Mouse (Mus musculus) c-Kit-positive CD71-negative TER-119-negative erythroid progenitor cells, embryonic 14.5 days (primary cell): ENCODE results near the gene Auh.

Experiments used
- DNase-seq: peaks from one replicate; pipeline ENCODE4 v3.0.0-alpha.2; 2013; ENCODE audit warnings: low read depth

Gene Auh

GRCm38 (mm10) chr13:52929209-52930171, at the start of gene Auh:
Gene Auh, minus strand, starts transcription at chr13:52929681.
- DNase-seq = peak; percentile 84

DNA sequence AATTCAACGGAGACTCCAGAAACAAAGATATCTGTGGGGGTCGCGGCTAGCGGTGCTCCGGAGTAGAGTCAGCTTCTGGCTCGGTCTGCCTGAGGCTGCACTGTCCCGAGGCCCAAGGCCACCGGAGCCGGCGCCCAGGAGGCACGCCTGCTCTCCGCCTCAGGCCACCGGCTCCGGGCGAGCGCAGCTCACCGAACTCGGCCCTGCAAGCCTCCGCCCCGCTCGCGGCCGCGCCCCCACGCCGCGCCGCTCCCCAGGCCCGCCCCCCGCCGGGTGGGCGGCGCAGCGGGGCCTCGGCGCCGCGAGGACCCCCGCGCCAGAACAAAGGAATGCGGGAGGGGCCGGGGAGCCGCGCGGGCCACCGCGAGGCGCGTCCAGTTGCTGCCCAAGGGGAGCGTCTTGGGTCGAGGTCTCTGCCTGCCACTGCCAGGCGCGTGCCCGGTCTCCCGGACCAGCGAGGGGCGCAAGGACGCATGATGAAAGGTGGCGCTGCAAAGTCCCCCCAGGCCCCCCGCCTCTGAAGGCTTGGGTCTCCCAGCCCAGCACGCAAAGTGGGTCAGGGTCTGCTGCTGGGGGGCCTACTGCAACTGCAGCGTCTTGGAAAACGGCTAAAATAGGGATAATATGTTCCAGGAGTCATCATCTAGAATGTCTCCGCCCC, 49.0 kb upstream of the Auh start:
- no peak for DNase-seq

- DNase-seq = no peak
These were observed 48.3 kb upstream of the Auh start for GRCm38 (mm10) chr13:52977757-52978156.

GRCm38 (mm10) chr13:52977221-52977609, 47.7 kb upstream of the Auh start:
- DNase-seq = no peak

GRCm38 (mm10) chr13:52976510-52977220, 47.2 kb upstream of the Auh start:
- no peak for DNase-seq

DNA sequence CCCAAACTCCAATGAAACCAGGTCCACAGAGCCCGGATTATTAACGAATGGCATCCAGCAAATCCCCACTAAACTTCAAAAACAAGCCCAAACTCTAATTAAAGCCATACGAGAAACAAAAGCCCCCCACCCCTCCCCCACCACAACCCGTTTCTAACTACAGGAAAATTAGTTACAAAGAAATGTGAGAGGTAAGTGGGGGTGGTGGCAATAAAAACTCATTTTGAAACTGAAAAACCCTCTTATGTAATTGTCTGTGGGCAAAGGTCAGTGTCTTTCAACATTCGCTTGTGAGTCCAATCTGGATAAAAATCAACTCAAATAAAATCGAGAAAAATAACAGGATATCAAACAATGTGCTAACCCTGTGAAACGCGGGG, 46.6 kb upstream of the Auh start:
- DNase-seq = no peak

- DNase-seq = no peak
These were observed 45.2 kb upstream of the Auh start for GRCm38 (mm10) chr13:52974676-52975075.

DNA sequence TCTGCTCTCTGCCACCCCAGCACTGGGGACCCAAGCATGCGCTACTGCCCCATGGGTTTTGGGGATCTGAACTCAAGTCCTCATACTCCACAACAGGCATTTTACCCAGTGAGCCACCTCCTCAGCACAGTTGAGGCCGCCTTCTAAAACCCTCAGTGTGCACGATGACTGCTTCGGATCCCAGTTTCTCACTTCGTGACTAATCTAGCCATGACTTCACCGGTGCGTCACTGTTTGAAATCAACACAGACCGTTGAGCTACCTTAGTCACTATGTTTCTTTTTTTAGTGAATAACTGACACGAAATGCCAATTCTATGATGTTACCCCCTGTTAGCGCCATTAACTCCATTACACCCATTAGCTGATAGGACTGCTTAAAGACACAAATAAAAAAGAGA, 43.9 kb upstream of the Auh start:
- no peak for DNase-seq

DNA sequence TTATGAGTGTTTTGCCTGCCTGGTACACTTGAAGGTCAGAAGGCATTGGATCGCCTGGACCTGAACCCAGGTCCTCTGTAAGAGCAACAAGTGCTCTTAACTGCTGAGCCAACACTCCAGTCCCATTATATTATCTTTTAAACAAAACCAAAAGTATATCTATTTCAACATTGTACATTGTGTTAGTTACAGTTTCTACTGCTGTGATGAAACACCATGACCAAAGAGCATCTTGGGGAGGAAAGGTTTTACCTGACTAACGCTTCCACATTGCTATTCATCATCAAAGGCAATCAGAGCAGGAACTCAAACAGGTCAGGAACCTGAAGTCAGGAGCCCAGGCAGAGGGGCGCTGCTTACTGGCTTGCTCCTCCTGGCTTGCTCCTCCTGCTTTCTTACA, 43.1 kb upstream of the Auh start:
- no peak for DNase-seq

DNA sequence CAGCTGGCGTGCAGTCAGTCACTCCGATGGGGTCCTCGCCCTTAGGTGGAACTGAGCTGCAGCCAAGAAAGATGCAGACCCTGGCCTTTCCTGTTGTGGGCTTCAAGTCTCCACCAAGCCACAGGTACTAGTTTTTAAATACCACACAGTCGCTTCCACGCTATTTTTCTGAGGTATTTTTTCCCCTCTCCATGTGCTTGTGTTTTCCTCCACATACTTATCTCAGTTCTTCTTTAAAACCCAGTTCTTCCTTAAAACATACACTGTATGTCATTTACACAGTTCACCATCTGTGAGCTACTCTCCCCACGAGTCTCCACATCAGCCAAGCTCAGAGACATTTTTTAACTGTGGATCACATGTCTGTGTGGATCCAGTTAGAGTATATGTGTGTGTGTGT, 41.4 kb upstream of the Auh start:
- no peak for DNase-seq

DNA sequence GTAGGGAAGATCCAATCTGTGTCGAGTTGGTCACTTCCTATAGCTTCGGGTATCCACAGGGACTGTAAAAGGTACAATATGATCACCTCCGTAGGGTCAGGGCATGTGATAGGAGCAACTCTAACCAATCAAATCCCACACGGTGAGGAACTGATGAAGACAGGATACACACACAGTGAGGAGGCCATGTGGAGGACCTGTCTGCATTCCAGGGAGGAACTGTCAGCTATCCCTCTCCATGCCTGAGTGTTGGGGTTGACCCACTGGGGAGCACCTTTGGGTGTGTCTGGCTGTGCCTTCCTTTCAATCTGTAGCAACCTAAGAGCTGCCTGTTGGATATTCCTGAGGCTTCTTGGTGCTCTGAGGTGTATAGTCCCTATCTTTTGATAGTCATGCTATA, 33.4 kb upstream of the Auh start:
- no peak for DNase-seq

GRCm38 (mm10) chr13:52962361-52962760, 32.9 kb upstream of the Auh start:
- DNase-seq = no peak

DNA sequence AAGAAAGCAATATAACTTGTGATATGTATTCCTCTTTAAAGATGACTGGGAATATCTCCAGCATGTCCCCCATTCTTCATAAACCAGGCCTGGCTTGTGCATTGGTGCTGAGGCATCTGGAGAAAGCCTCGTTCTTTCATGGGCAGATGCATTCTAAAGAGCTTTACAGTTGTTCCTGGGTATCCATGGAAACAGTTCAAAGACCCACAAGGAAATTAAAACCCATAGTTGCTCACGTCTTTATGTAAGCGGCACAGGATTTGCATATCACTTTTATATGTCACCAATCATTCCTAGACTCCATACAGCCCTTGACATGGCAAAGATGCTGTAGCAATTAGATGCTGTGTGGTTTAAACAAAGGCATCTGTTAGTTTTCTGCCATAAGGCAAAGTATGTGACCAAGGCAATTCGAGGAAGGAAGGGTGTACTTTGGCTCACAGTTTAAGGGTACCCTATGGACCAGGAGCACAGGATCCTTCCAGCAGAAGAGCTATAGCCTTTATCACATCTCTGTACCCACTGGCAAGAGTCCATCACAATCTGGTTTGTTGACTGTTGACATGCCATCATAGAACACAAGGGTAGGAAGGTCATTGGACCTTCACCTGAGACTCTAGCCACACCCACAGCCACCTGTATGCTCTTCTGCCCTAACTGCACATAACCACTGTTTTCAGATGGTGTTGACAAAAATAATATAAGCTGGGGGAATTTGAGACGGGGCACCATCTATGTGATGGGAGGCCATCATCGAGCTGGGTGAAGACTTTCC, 24.5 kb upstream of the Auh start:
- no peak for DNase-seq

- no peak for DNase-seq
These were observed 19.7 kb upstream of the Auh start for GRCm38 (mm10) chr13:52949211-52949610.

GRCm38 (mm10) chr13:52947545-52947944, 18.1 kb upstream of the Auh start:
- no peak for DNase-seq

GRCm38 (mm10) chr13:52945769-52946168, 16.3 kb upstream of the Auh start:
- DNase-seq = no peak

GRCm38 (mm10) chr13:52944116-52944515, 14.6 kb upstream of the Auh start:
- no peak for DNase-seq

GRCm38 (mm10) chr13:52942876-52943388, 13.5 kb upstream of the Auh start:
- DNase-seq = no peak

DNA sequence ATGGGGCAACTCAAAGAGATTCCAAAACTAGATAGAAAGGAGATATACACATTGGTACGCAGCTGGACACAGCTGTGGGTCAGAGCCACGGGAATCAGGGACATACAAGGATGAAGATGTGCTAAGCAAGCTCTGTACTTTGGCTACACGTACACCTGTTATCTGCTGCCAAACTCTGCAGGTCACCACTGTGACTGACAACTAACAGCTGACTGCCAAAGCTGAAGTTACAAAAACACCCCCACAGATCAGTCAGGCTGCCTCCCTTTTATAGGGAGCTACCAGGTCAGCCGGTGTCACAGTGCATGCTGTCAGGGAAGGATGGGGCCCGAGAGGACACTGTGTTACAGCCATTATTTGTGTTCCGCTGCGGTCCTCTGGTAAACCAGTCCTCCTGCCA, 11.5 kb upstream of the Auh start:
- DNase-seq = no peak

DNA sequence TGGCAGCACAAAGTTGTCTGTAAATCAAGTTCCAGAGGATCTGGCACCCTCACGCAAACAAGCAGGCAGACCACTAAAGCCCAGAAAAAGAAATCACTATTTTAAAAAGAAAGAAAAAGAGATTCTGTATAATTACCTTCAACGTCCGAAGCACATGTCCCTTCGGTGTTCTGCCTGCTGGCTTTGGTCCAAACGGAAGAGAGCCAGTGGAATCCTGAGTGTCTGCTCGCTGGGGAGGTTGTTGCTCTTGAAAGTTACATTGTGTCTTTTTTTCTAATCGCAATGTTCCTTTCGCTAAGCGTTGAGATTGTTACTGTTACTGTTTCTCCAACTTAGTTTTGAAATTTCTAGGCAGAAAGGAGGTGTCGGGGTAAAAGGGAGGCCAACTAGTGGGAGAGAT, 1.1 kb upstream of the Auh start:
- no peak for DNase-seq

GRCm38 (mm10) chr13:52928392-52928791, 1.1 kb downstream of the Auh start:
- no peak for DNase-seq

DNA sequence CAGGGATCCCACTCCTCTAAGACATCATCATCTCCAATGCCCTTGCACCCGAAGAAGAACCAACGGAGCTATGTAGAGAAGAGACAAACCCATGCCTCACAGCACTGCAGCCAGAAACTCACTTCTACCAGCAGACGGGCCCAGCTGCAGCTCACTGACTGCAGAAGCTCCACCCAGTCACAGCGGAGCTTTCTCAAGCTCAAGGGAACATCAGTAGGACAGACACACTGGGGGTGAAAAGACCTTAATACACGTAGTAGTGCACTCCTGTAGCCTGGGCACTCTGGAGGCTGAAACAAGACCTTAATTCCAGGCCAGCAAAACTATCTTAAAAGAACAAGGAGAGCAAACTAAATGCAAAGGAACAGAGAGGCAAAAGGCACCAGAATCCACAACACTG, 5.0 kb downstream of the Auh start:
- DNase-seq = no peak
